Mouse (Mus musculus): ENCODE results near the gene Casp9.

Casp9 gene

DNA sequence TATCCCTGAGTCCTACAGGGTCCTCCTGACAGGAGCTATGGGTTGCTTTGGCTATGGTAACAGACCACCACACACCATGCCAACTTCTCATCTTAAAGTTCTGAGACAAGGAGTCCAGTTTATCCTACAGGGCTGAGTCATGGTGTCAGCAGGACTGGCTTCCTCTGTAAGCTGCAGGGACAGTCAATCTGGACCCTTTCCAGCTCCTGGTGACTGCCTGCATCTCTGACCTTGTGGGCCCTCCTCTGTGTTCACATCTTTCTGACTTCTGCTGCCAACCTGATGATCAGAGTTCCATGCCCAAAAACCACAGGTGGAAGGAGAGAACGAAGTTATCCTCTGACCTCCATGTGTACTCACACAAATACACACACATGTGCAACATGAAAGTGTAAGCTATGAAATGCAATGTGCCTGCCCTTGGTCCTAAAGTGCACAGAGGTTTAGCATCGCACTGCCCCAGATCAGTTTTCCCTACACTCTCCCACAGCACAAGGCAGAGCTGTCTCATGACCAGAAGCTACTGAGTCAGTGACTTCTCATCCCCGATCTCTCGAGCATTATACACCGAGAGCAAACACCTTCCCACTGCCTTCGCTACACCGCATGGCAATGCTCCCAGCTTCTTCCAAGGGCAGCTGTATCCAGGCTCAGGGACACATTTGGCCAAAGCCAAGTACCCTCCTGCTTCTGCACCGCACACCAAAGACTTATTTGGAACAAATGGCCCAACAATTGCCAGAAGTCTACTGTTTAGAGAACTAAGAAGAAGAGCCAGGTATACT lies 12.0 kb upstream of the Casp9 start:
- DNase-seq (ENCODE audit: low read depth, low spot score): no peak

DNA sequence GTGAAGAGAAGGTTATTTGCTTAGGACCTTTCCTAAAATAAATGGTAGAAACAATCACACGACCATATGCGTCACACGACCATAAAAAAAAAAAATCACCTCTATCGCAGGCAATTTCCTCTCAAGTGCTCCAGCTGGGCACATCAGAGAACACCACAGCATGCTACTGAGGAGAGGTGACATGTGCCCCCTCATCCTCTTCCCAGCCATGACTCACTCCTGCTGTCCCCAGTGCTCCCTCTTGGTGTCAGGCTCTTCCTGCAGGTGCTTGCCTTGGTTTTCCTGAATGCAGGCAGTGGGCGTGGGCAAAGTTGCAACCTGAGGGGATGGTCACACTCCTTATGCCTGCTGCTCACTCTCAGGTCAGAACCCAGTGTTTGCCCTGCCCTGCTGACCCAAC lies 8.6 kb upstream of the Casp9 start:
- no peak for DNase-seq (ENCODE audit: low read depth, low spot score)

DNA sequence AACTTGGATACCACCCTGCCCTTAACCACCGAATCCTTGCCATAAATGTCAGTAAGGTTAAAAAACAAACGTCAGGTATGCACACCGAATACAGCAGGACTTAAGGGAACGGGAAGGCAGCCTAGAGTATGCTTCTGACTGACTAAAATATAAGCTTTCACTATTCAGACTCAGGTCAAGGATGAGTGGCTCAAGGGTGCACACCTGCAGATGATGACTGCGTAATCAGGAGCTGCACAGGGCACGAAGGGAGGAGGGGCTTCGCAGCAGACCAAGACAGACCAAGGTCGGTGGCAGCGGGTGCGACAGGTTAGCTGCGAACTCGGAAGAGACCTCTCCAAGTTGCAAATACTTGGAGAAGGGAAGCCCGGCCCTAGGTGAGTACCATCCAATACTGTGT lies 7.3 kb upstream of the Casp9 start:
- no peak for DNase-seq (ENCODE audit: low read depth, low spot score)

DNA sequence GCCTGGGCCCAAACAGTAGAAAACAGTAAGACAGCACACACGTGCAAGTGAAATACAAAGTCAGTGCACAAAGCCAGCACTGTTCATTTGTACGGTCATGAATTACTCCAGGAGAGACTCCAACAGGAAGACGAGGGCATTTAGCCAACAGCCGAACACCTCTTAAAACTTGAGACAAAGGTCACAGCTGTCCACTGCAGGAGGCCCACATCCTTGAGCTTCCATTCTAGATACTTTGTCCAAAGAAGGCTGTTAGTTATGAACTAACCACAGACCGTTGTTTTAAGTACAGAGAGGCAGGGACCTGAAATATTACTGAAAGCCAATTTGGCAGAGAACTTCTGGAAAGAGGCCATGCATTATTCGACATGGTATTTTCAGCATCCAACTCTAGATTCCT lies 6.4 kb upstream of the Casp9 start:
- no peak for DNase-seq (ENCODE audit: low read depth, low spot score)

DNA sequence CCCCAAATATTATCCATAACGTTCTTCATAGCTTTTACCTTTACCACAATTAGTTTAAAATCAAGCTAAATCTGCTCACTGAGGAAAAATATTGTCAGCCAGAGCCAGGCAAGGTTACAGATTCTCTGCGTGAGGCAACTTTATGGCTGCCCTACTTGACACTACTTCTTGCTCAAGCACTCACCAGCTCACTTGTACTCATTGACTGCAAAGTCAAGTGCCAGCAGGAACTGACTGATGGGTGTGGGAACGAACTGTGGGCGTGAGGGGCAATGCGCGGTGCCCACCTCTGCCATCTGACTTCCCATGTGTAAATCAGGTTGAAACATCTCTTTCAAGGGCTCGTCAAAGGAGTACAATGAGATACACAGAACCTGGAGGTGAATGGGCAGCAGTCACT lies 6.0 kb upstream of the Casp9 start:
- no peak for DNase-seq (ENCODE audit: low read depth, low spot score)

DNA sequence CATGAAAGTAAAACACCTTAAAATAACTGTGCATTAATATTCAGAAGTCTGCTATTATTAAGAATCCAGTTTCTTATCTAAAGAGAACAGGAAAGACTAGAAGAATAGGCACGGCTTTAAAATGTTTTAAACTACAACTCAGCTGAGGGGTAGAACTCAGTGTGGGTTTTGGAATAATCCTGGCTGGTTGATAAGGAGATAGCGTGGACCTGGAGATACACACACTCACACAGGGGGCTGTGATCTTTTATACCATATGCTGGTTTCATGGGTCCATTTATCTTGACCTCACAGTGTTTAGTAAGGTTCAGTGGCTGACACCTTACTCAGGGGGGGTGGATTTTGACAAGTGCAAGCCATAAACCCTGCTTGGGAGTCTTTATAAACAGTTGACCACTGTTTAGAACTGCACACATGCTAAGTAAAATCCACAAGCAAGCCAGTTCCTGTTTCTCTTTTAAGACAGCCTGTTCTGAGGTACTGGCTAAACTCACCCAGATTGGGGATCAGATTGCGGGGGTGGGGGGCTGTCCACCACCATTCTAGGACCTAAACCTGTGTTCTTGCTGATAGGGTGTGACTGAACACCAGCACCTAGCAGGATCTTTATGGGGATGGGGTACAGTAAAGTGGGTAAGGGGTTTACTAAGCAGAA lies 3.7 kb upstream of the Casp9 start:
- no peak for DNase-seq (ENCODE audit: low read depth, low spot score)

DNA sequence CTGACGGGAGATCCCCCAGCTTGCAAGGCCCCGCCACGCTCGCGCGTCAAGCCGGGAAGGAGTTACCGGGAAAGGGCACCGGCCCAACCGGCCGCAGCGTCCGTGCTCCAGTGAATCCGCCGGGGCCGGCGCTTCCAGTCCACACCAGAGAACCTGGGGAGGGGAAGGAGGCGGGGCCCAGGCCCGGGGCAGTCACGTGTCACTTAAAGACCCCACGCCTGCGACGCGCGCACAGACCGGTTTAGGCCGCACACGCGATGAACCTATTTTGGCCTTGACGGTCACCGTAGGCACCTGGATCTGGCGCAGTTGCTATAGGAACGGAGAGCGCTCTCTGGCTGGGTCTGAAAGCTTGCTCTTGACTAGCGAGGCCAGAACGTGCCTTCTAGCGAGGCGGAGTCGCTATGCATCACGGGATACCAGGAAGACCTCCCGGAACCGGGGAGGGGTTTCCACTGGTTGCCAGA lies 2.9 kb upstream of the Casp9 start, which contains the start of gene Dnajc16:
TSS of gene Dnajc16 (minus strand) at position 408 of the 467 bp plus-strand sequence.
- DNase-seq (ENCODE audit: low read depth, low spot score): peak; percentile 98

DNA sequence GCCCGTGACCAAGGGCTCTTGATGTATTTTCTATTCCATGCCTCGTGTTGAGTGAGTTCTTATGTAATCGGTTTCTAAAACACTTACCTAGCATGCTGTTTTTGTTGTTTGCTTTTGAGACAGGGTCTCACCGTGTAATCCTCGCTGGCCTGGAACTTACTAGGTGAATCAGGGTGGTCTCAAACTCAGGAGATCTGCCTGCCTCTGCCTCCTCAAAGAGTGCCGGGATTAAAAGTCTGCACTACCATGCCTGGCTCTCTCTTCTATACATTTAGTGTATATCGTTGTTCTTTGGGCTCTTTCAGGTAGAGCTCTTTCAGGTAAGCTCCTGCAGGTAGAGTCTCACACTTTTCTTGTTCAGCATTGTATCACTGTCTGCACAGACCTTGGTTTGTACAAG lies 1.9 kb upstream of the Casp9 start:
- DNase-seq (ENCODE audit: low read depth, low spot score): no peak

DNA sequence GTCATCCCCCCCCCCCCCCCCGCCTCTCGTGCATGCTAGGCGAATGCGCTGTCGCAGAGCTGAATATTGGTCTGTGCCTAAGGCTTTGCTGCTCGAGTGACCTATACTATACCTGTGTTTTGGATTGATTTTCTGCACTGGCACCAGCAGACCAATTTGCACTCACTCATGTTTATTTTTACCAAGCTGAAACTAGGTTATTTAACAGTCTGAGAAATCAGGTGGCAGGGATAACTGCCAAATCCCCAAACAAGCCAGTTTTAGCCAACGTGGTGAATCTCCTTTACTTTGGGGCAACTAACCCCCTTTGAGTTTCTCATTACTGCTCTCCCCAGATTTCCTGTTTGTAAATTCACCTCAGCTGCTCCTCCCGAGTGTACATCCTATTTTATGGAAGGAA lies 1.5 kb upstream of the Casp9 start:
- no peak for DNase-seq (ENCODE audit: low read depth, low spot score)

DNA sequence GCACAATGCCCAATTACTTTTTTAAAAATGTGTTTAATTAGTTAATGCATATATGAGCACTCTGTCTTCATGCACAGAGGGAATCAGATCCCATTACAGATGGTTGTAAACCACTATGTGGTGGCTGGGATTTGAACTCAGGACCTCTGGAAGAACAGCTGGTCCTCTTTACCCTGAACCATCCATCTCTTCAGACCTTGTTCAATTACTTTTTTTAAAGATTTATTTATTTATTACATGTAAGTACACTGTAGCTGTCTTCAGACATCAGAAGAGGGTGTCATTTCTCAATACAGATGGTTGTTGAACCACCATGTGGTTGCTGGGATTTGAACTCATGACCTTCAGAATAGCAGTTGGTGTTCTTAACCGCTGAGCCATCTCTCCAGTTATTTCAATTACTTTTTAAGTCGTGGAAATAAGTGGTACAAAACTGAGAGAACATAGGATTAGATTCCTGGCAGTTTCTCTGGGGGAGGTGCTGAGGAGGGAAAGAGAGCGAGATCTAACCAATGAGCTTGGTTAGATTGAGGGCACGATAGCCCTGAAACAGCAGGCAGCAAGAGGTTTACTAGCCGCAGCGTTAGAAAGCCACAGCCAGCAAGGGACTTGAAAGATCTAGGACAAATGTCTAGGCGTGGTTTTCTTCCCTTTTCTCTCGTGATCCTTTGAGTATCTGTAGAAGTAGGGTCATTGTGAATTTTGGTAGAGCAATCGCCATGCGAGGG lies 694 bp upstream of the Casp9 start:
- no peak for DNase-seq (ENCODE audit: low read depth, low spot score)

DNA sequence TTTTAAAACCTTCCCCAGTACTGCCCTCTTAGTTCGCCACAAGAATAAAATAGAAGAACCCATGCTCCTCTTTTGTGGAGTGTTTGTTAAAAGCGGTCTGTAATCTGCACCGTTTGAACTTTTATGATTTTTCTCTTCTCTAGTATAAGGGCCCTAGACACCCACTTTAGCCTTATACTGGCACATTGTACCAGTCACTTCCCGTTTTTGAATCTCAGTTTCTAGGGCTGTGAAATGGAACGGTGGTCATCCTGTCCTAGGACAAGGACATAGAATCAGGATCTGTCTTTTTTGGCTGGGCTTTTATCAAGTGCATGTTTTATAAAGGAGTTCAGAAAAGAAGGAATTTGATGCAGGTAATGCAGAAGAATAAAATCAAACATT lies 732 bp downstream of the Casp9 start:
- no peak for DNase-seq (ENCODE audit: low read depth, low spot score)

DNA sequence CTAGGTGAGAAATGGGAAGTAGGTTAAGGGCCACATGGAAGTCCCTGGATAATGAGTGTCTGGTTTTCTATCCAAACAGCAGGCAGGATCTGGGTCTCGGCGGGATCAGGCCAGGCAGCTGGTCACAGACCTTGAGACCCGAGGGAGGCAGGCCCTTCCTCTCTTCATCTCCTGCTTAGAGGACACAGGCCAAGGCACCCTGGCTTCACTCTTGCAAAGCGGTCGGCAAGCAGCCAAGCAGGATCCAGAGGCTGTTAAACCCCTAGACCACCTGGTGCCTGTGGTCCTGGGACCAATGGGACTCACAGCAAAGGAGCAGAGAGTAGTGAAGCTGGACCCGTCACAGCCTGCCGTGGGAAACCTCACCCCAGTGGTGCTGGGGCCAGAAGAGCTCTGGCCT lies 2.9 kb downstream of the Casp9 start:
- no peak for DNase-seq (ENCODE audit: low read depth, low spot score)

DNA sequence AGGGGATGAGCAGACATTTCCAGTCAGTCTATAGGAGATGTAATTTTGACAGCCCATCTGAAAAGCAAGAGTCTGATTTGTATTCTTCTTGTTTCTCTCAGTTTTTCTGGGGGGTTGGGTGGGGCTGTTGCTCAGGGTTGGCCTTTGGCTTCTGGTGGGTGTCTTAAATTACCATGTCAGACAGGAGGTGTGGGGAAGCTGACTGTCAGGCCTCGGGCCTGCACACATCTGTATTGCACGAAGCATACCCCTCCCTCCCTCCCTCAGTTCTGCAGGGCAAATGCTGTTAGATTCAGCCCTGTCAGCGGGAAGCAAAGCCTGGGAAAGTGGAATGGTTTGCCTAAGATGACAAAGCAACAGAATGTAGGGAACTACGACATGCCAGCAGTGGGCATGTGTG lies 3.5 kb downstream of the Casp9 start:
- DNase-seq (ENCODE audit: low read depth, low spot score): no peak

DNA sequence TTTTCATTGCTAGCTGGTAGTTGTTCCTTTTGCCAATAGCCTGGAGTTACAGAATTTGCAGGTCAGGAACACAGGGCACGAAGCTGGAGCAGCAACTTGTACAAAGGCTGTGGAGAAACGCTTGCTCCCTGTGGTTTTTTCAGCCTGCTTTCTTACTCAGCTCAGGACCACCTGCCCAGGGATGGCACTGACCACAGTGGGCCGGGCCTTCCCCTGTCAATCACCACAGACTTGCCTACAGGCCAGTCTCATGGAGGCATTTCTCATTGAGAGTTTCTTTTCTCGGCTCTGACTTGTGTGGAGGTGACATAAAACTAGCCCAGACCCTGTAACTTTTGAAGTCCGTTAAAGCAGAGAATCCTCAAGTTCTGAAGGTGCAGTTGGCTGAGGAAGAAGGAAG lies 4.1 kb downstream of the Casp9 start:
- DNase-seq (ENCODE audit: low read depth, low spot score): no peak

DNA sequence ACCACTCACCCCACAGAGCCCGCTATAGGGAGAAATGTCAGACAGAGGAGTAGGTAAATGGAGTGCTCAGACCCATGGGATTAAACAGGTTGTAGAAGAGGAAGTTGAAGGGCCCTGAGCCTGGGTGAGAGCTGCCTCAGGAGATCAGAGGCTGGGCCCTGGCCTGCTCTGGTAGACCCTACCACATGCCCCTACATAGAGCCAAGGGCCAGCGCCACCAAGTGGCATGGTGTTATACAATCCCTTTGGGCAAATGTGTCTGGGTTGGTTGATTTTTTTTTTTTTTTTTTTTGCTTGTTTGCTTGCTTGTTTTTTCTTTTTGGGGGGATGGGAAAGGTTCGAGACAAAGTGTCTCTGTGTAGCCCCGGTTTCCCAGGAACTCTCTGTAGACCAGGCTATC lies 10.7 kb downstream of the Casp9 start:
- DNase-seq (ENCODE audit: low read depth, low spot score): no peak

DNA sequence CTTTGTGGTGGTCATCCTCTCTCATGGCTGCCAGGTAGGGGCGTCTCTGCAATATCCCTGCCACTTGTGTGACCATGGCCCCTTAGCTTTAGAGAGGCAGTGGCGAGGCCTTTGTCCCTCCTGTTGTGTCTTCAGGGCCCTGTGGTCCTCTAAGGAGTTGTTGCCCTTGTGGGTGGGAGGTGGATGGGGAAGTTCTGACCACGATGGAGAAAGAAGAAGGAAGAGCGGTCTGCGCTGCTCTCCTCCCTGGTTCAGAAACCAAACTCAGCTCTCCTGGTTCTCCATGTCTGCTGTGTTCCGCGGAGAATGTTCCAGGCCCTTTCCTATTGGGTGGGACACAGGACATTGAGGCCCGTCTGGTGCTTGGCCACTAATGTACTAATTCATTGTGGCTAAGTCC lies 12.5 kb downstream of the Casp9 start:
- no peak for DNase-seq (ENCODE audit: low read depth, low spot score)

DNA sequence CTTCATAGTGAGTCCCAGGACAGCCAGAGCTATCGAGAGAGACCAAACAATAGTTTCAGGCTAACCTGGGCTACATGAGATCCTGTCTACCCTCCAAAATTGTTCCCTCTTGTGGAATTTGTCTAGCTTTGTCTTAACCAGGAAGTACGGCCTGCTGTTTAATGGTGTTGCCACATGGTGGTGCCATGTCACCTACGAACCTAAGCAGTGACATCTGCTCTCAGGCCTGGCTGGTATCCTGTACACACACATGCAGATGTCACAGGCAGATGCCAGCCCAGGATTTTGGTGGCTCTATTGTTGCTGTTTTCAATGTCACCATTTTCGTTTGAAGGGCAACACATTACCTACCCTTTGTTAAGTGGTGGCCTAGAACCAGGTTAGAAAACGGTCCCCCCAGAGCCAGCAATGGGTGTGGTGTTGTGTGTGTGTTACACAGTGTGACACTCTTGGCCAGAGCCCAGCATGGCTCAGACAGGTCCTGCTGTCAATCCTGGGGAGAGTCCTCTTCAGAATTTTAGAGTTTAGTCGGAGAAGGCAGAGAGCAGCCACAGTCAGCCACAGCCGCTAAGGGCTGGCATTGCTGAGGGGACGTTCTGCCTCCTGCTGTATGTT lies 16.5 kb downstream of the Casp9 start:
- DNase-seq (ENCODE audit: low read depth, low spot score): no peak

DNA sequence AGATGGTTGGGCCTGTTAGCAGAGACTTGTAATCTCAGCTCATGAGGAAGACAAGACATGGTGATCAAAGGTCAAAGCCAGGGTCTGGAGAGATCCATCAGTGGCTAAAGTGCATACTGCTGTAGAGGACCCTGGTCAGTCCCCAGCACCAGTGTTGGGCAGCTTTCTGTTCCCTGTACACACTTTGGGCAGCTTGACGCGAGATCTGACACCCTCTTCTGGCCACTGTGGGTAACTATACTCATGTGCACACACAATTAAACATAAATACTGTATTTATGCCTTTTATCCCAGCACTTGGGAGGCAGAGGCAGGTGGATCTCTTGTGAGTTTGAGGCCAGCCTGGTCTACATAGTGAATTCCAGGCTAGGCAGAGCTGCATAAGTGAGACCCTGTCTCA lies 17.6 kb downstream of the Casp9 start:
- DNase-seq (ENCODE audit: low read depth, low spot score): no peak

DNA sequence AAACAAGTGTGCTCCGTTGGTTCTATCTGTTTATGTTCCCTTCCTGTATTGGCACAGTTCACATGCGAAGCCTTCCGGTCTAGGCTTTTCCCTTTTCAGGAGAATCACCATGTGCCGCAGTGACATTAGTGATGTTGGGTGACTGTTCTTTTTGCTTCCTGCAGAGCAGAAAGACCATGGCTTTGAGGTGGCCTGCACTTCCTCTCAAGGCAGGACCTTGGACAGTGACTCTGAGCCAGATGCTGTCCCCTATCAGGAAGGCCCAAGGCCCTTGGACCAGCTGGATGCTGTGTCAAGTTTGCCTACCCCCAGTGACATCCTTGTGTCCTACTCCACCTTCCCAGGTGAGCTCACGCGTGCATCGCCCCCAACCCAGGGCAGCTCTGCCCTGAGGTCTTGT lies 18.0 kb downstream of the Casp9 start:
- DNase-seq (ENCODE audit: low read depth, low spot score): no peak

DNA sequence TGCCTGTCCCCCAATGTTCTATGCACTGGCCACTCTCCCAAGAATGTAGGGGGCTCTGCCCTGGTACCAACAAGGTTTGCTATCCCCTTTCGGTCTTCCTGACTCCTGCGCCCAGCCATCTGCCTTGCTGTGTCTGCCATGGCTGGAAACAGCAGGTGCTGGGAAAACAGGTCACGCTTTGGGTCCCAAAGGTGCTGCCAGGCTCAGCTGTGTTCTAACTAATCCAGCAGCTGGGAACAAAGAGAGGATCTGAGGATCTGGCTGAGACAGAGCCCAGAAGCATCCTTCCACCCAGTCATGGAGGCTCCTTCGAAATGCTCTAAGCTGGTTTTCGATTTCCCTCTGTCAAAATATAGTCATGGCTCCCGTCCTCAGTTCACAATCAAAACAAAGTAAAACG lies 22.9 kb downstream of the Casp9 start:
- DNase-seq (ENCODE audit: low read depth, low spot score): no peak

DNA sequence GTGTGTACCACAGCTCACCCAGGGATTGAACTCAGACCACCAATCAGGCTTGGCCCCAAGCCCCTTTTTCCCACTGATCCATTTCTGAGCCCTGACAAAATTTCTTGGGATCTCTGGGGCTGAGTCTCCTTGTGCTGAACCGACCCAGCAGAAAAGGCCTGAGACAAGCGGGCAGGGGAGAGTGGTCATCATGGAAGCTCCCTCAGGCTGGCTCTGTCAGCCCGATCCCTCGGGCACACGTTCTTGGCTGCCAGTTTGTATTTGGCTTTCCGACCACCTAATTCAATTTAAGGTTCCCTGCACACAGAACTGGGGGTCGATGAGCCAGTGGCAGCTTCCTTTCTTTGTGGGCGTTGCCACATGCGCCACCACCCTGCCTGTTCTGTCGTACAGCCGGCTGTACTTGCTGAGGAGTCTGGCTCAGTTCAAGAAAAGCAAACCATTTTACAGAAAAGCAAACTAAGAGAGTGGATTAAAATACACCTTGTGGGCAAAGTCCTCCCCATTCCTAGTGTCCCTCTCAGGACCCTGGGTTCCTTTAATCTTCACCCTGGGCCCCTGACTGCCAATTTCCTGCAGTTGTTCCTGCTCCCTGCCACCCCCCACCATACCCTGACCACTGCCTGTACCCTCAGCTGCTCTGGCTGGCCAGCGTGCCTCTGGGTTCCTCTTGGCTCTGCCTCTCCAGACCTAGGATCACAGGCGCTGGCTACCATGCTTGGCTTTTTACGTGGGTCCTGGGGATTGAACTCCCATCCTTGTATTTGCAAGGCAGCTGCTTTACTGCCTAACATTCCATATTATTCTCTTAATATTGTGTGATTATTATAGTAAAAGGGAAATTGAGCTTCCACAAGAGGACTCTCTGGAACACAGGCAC lies 23.6 kb downstream of the Casp9 start:
- DNase-seq (ENCODE audit: low read depth, low spot score): no peak

Measured in embryo, embryonic 11.5 days (tissue).